24 mouse cellular contexts compared by ENCODE assay signal in genomic region chr13:73455328-73455727, GRCm38 (mm10). TPM values are rescaled to one million over a fixed set of nuclear protein-coding genes. Genes with fewer than 3 reads are reported as not detected.
DNase-seq lines count a peak whose midpoint lies in the region; ATAC-seq and TF ChIP-seq lines count a peak whose summit lies in the region.
"Had no signal": no experiment of that assay in that cellular context is flagged by ENCODE, and none has a peak within 500 bp of the region (broad histone marks: within the 10 kb centered on the region; RNA-seq: fewer than 3 reads in every experiment).

No protein-coding gene starts in this region.

- H3K27ac ChIP-seq in lung, postnatal 0 days (ENCODE audit: low read length), result peak overlapping the region; percentile 64
- H3K27ac ChIP-seq in intestine, postnatal 0 days (ENCODE audit: low read depth, low read length), result no peak overlapping the region
- H3K27ac ChIP-seq in small intestine, adult 2 months (ENCODE audit: insufficient read depth, low read depth, low read length), result peak overlapping the region; percentile 30
- H3K27ac ChIP-seq in left cerebral cortex, adult 2 months, result no peak overlapping the region
- H3K27ac ChIP-seq: embryonic facial prominence, embryonic 10.5 days; embryonic facial prominence, embryonic 13.5 days; forebrain, embryonic 13.5 days; gastrocnemius, adult 2 months; hindbrain, embryonic 12.5 days; hindbrain, embryonic 15.5 days had no signal

- 0 out of 2 replicates have a peak, but pooled peaks cover 6% of the 10 kb centered on the region for H3K4me1 ChIP-seq in lung, postnatal 0 days (ENCODE audit: insufficient read depth, low read depth, low read length)
- peaks cover 8% of the 10 kb centered on the region for H3K4me1 ChIP-seq in lung, adult 2 months (ENCODE audit: control insufficient read depth, insufficient read depth, low read length)
- H3K4me1 ChIP-seq in intestine, postnatal 0 days (replicated peaks; ENCODE audit: control insufficient read depth, insufficient read depth, low read length), result 0 out of 2 replicates have a peak, but pooled peaks cover 2% of the 10 kb centered on the region
- peaks cover 18% of the 10 kb centered on the region; the same call in 1 of the 2 replicates for H3K4me1 ChIP-seq in small intestine, adult 2 months (ENCODE audit: control insufficient read depth, insufficient read depth, insufficient read length, low read length)
- H3K4me1 ChIP-seq: embryonic facial prominence, embryonic 10.5 days; embryonic facial prominence, embryonic 13.5 days; forebrain, embryonic 13.5 days; hindbrain, embryonic 12.5 days; hindbrain, embryonic 15.5 days had no signal

- no peak for ATAC-seq in lung, postnatal 0 days
- ATAC-seq in intestine, postnatal 0 days, result peak; percentile 81
- ATAC-seq: CD4-positive, CD25-positive, alpha-beta regulatory T cell, adult 4 months; forebrain, embryonic 13.5 days; forebrain, embryonic 16.5 days had no signal

- no peaks in the 10 kb centered on the region for H3K9me3 ChIP-seq in lung, postnatal 0 days (ENCODE audit: low read length)
- H3K9me3 ChIP-seq in intestine, postnatal 0 days (ENCODE audit: control insufficient read depth), result no peaks in the 10 kb centered on the region
- H3K9me3 ChIP-seq: embryonic facial prominence, embryonic 10.5 days; embryonic facial prominence, embryonic 13.5 days; forebrain, embryonic 13.5 days; hindbrain, embryonic 12.5 days; hindbrain, embryonic 15.5 days had no signal

- DNase-seq in lung, postnatal 0 days (ENCODE audit: low spot score), result no peak
- no peak for DNase-seq in lung, adult 2 months
- no peak for DNase-seq in frontal cortex, postnatal 10 days (ENCODE audit: low spot score in 2 of 2)
- DNase-seq in left cerebral cortex, adult 2 months (ENCODE audit: extremely low spot score in 1 of 2, low spot score in 2 of 2), result no peak
- DNase-seq: adrenal gland, adult 2 months; adrenal gland, postnatal 14 days; cerebellum, adult 11 months; cerebellum, adult 2 months; cerebellum, adult 9-11 months; cerebellum, postnatal 25 days; gastrocnemius, adult 2 months; gastrocnemius, postnatal 14 days; heart, adult 11 months had no signal

- no peaks in the 10 kb centered on the region for H3K36me3 ChIP-seq in lung, postnatal 0 days (ENCODE audit: insufficient read depth, low read length)
- no peaks in the 10 kb centered on the region for H3K36me3 ChIP-seq in intestine, postnatal 0 days (ENCODE audit: control insufficient read depth, insufficient read depth)
- no peaks in the 10 kb centered on the region for H3K36me3 ChIP-seq in small intestine, adult 2 months (ENCODE audit: control insufficient read depth, insufficient read depth, low read length)
- H3K36me3 ChIP-seq: embryonic facial prominence, embryonic 10.5 days; embryonic facial prominence, embryonic 13.5 days; hindbrain, embryonic 12.5 days; hindbrain, embryonic 15.5 days had no signal

- no peak overlapping the region for H3K4me2 ChIP-seq in lung, postnatal 0 days (replicated peaks; ENCODE audit: low read depth, low read length)
- no peak overlapping the region for H3K4me2 ChIP-seq in intestine, postnatal 0 days (replicated peaks; ENCODE audit: low read depth)
- H3K4me2 ChIP-seq: embryonic facial prominence, embryonic 13.5 days; forebrain, embryonic 13.5 days; heart, embryonic 11.5 days; hindbrain, embryonic 12.5 days; hindbrain, embryonic 15.5 days had no signal

- WGBS in lung, postnatal 0 days, result 53% methylated on average over 3 of the region's 3 CpGs
- WGBS in lung, adult 2 months, result 67% methylated on average over 3 of the region's 3 CpGs
- WGBS in intestine, postnatal 0 days, result 32% methylated on average over 3 of the region's 3 CpGs
- WGBS in small intestine, adult 2 months, result 26% methylated on average over 3 of the region's 3 CpGs

- no peaks in the 10 kb centered on the region for H3K27me3 ChIP-seq in lung, postnatal 0 days (replicated peaks; ENCODE audit: insufficient read depth, low read length)
- no peaks in the 10 kb centered on the region for H3K27me3 ChIP-seq in intestine, postnatal 0 days (replicated peaks; ENCODE audit: control insufficient read depth, insufficient read depth, low read length)
- no peaks in the 10 kb centered on the region for H3K27me3 ChIP-seq in small intestine, adult 2 months (ENCODE audit: control insufficient read depth, insufficient read depth, low read length)
- H3K27me3 ChIP-seq: embryonic facial prominence, embryonic 13.5 days; hindbrain, embryonic 12.5 days; hindbrain, embryonic 15.5 days had no signal

- no peak for TF ChIP-seq POLR2A in lung, adult 2 months (IDR thresholded peaks at IDR 0.05; ENCODE audit: borderline replicate concordance, extremely low read depth, low read depth, low read length)
- no peak for TF ChIP-seq POLR2A in small intestine, adult 2 months (IDR thresholded peaks at IDR 0.05; ENCODE audit: low read depth, low read length)

- TF ChIP-seq EP300 in lung, postnatal 0 days (IDR thresholded peaks at IDR 0.05), result no peak

- no peak for TF ChIP-seq CTCF in lung, postnatal 0 days (IDR thresholded peaks at IDR 0.05)
- TF ChIP-seq CTCF in lung, adult 2 months (IDR thresholded peaks at IDR 0.05; ENCODE audit: insufficient read depth, low read length), result no peak
- no peak for TF ChIP-seq CTCF in intestine, postnatal 0 days (IDR thresholded peaks at IDR 0.05; ENCODE audit: low read depth)
- TF ChIP-seq CTCF in small intestine, adult 2 months (IDR thresholded peaks at IDR 0.05; ENCODE audit: extremely low read depth, insufficient read length, insufficient replicate concordance, low read depth, low read length), result no peak
- no peak for TF ChIP-seq CTCF in left cerebral cortex, adult 2 months (IDR thresholded peaks at IDR 0.05)

- intact Hi-C loops in left cerebral cortex, adult 2 months (cut with DNase I), result no loop called here

- H3K4me3 ChIP-seq in lung, postnatal 0 days (ENCODE audit: low read depth, low read length), result no peak overlapping the region
- H3K4me3 ChIP-seq in lung, adult 2 months (replicated peaks; ENCODE audit: extremely low read depth, low read depth, low read length), result no peak overlapping the region
- H3K4me3 ChIP-seq in intestine, postnatal 0 days (ENCODE audit: low read depth, low read length), result no peak overlapping the region
- H3K4me3 ChIP-seq in small intestine, adult 2 months (ENCODE audit: low read depth, low read length), result no peak overlapping the region
- H3K4me3 ChIP-seq in left cerebral cortex, adult 2 months, result no peak overlapping the region
- H3K4me3 ChIP-seq: embryonic facial prominence, embryonic 10.5 days; embryonic facial prominence, embryonic 13.5 days; erythroblast, embryonic 14.5 days; forebrain, embryonic 13.5 days; gastrocnemius, adult 2 months; hindbrain, embryonic 12.5 days; hindbrain, embryonic 15.5 days had no signal

- no peak overlapping the region for H3K9ac ChIP-seq in lung, postnatal 0 days (replicated peaks; ENCODE audit: low read depth)
- no peak overlapping the region for H3K9ac ChIP-seq in intestine, postnatal 0 days (ENCODE audit: low read depth, low read length)
- H3K9ac ChIP-seq: embryonic facial prominence, embryonic 13.5 days; forebrain, embryonic 13.5 days; hindbrain, embryonic 12.5 days; hindbrain, embryonic 15.5 days had no signal

RNA-seq across cellular contexts. Expression of gene Lpcat1, which starts 11.7 kb away (rescaled TPM):
- 368 and 414 TPM in 2 replicates for polyA plus RNA-seq in lung, postnatal 0 days (2015; fragmentation: Nextera tagmentation; extraction: Ambion mirVana)
- 408 and 425 TPM in 2 replicates for polyA plus RNA-seq in lung, adult 2 months (2012; rRNA removed)
- 8.2 and 8.4 TPM in 2 replicates for polyA plus RNA-seq in intestine, postnatal 0 days (2015; fragmentation: Nextera tagmentation; extraction: Ambion mirVana)
- polyA plus RNA-seq in small intestine, adult 2 months (2012; rRNA removed), result 4.6 and 6.8 TPM in 2 replicates
- total RNA-seq in left cerebral cortex, adult 2 months (2021), result 10 to 100 TPM; 40.8 to 47.2 TPM

Comparison
In these comparisons a context has a peak if more than half of its experiments do, and no peak if none do; other contexts are left out.
1. H3K27ac ChIP-seq: peak in lung, postnatal 0 days (single experiment) and small intestine, adult 2 months (single experiment); none in intestine, postnatal 0 days (single experiment) and left cerebral cortex, adult 2 months (single experiment).
2. RNA of gene Lpcat1, which starts 11.7 kb away (polyA plus RNA-seq): 408 to 425 TPM in lung, adult 2 months and 368 to 414 TPM in lung, postnatal 0 days; 8.2 to 8.4 TPM in intestine, postnatal 0 days and 4.6 to 6.8 TPM in small intestine, adult 2 months; every median in the first group is over 10 times any median in the second.